Mouse (Mus musculus) kidney, embryonic 16.5 days (tissue): Measurements from ENCODE around the gene Mybph. TPM values are rescaled to one million over a fixed set of nuclear protein-coding genes. Genes with fewer than 3 reads are reported as not detected.

Experiments used
- ATAC-seq: fragments of 200-750 bp; cut with Nextera tagmentation; 2 replicates; pipeline ENCODE4 v1.8.0; 2017; ENCODE audit warnings: moderate TSS enrichment; ENCODE audit not compliant: low FRiP score, low TSS enrichment
- H3K27ac ChIP-seq: fragments of 300-500 bp; sonication (generic); 2 replicates; pipeline ENCODE4 v1.5.1; 2014; ENCODE audit warnings: low read length
- H3K27me3 ChIP-seq: fragments of 300-500 bp; sonication (generic); 2 replicates; pipeline ENCODE4 v1.6.1; 2014; ENCODE audit warnings: low read length, control low read depth, mixed read lengths; ENCODE audit not compliant: insufficient read depth
- H3K36me3 ChIP-seq: fragments of 300-500 bp; sonication (generic); 2 replicates; pipeline ENCODE4 v1.6.1; 2014; ENCODE audit warnings: low read length, control low read depth, mixed read lengths; ENCODE audit not compliant: insufficient read depth
- H3K4me1 ChIP-seq: fragments of 300-500 bp; sonication (generic); 2 replicates; pipeline ENCODE4 v1.6.1; 2014; ENCODE audit warnings: low read length, control low read depth, mixed read lengths; ENCODE audit not compliant: insufficient read depth
- H3K4me2 ChIP-seq: fragments of 300-500 bp; sonication (generic); replicated peaks from 2 replicates; pipeline ENCODE4 v1.6.1; 2014; ENCODE audit warnings: low read depth, low read length
- H3K4me3 ChIP-seq: fragments of 300-500 bp; sonication (generic); 2 replicates; pipeline ENCODE4 v1.5.1; 2014; ENCODE audit warnings: mild to moderate bottlenecking, low read length
- H3K9ac ChIP-seq: fragments of 300-500 bp; sonication (generic); replicated peaks from 2 replicates; pipeline ENCODE4 v1.6.1; 2014; ENCODE audit warnings: low read length
- H3K9me3 ChIP-seq: fragments of 300-500 bp; sonication (generic); 2 replicates; pipeline ENCODE4 v1.6.1; 2016; ENCODE audit warnings: low read length, control low read depth
- WGBS: fragments of 180-500 bp; shearing (Covaris S2); extraction: QIAGEN DNeasy Blood & Tissue Kit; methylation state at CpG from one replicate; pipeline ENCODE4 v1.1.7; 2014; 5-methylcytosine and 5-hydroxymethylcytosine counted together
- polyA plus RNA-seq: library from polyadenylated mRNA; unstranded; fragments of >200 nt; fragmentation: Nextera tagmentation; extraction: Ambion mirVana; gene quantifications from 2 replicates; pipeline ENCODE4 v1.2.1, GENCODE M21; 2015

Mybph gene
- polyA plus RNA-seq, 1 experiment from 2014 or later = 1.7 TPM

DNA sequence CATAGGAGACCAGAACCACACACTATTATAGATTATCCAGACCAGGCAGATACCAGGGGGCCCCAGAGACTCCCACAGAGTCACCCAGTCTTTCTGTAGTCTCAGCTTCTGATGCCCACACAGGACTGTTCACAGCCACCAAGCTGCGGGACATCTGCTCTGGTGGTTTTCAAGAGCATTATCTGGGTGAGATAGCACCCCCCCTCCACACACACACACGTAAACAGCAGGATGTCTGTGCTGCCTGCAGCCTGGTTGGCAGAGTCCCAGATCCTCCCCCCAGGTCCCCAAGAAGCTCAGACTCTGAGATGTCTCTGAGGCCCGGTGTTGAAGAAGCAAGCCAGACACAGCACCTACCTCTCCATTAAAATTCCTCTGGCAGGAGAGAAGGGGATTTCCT lies 2.3 kb downstream of the Mybph start:
- no peak overlapping the region for H3K4me2 ChIP-seq
- no peak for ATAC-seq
- WGBS = 27% methylated on average over 3 of the region's 3 CpGs

DNA sequence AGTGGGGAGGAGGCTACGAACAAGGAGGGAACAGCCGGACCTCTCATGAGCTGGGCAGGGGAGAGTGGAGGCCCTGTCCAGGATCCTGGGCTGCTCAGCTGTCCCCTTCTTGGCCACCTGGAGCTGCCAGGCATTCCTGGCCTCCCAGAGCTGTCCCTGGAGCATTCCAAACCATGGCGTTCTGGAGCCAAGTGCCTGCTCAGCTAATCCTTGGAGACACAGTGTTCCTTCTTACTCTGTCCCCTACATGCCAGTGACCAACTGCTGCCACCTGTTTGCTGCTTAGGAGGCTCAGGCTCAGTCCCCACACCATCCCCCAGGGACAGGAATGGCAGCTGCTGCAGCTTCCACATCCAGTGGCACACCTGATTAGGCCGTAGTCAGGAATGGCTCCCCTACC lies 2.7 kb downstream of the Mybph start:
- Histone ChIP-seq H3K36me3 (no peaks in the 10 kb centered on the region), H3K9me3 (no peaks in the 10 kb centered on the region), H3K4me3 (no peak overlapping the region), H3K27me3 (no peaks in the 10 kb centered on the region), H3K4me1 (peaks cover 30% of the 10 kb centered on the region), H3K27ac (peak overlapping the region; percentile 37), H3K4me2 (no peak overlapping the region), H3K9ac (0 out of 2 replicates have a peak overlapping the region, but pooled peaks have one; percentile 22)
- 44% methylated on average over 4 of the region's 4 CpGs for WGBS
- ATAC-seq = no peak

More for the DNA sequence above, 2.3 kb downstream of the Mybph start:
- Histone ChIP-seq H3K27ac (peak overlapping the region; percentile 37; the same call in 1 of the 2 replicates), H3K9me3 (no peaks in the 10 kb centered on the region), H3K27me3 (no peaks in the 10 kb centered on the region), H3K4me1 (peaks cover 30% of the 10 kb centered on the region), H3K36me3 (no peaks in the 10 kb centered on the region), H3K9ac (0 out of 2 replicates have a peak overlapping the region, but pooled peaks have one; percentile 22), H3K4me3 (no peak overlapping the region)

DNA sequence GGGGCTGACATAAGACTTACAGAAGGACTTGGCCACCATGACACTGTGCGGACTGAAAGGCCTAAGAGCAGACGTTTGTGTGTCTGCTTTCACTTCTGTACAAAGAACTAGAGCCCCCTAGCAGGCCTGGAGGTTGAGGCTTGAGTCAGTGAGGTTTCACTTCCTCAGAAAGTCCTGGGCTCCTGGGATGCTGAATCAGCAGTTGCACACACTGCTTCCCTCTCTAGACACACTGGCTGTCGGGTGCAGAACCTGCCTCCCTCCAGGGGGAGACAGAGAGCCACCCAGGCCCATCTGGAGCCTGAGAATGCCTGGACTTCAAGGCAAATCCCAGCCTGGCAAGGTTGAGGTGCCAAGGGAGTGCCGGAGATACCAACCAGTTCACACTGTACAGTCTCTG lies 3.1 kb downstream of the Mybph start:
- 73% methylated on average over 4 of the region's 4 CpGs for WGBS
- Histone ChIP-seq H3K27ac (peak overlapping the region; percentile 37; the same call in 1 of the 2 replicates), H3K9ac (no peak overlapping the region), H3K4me1 (peaks cover 30% of the 10 kb centered on the region), H3K4me2 (no peak overlapping the region), H3K4me3 (no peak overlapping the region), H3K27me3 (no peaks in the 10 kb centered on the region), H3K9me3 (no peaks in the 10 kb centered on the region), H3K36me3 (no peaks in the 10 kb centered on the region)
- ATAC-seq = no peak

DNA sequence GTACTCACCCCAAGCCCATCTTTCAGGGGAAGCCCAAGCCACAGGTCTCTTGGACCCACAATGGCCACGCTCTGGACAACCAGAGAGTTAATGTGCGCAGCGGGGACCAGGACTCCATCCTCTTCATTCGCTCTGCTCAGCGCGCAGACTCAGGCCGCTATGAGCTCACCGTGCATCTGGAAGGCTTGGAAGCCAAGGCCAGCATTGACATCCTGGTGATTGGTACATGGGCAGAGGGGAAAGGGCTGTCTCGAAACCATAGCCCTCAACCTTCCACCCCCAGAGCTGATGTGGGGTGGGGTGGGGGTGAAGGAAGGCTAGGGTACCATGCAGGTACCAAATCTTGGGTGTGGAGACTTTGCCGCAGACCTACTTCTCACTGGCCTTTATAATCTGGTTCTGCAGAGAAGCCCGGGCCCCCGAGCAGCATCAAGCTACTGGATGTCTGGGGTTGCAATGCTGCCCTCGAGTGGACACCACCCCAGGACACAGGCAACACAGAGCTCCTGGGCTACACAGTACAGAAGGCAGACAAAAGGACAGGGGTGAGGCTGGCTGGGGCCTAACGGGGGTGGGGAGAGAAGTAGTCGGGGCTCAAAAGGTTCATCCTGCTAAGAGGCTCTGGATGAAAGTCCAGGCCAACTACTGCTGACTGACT lies 4.2 kb downstream of the Mybph start:
- no peaks in the 10 kb centered on the region for H3K36me3 ChIP-seq
- H3K4me2 ChIP-seq = no peak overlapping the region
- no peak for ATAC-seq
- H3K9ac ChIP-seq = no peak overlapping the region
- H3K27ac ChIP-seq = no peak overlapping the region
- peaks cover 30% of the 10 kb centered on the region for H3K4me1 ChIP-seq
- H3K27me3 ChIP-seq = no peaks in the 10 kb centered on the region
- no peak overlapping the region for H3K4me3 ChIP-seq
- 81% methylated on average over 15 of the region's 15 CpGs for WGBS
- no peaks in the 10 kb centered on the region for H3K9me3 ChIP-seq

DNA sequence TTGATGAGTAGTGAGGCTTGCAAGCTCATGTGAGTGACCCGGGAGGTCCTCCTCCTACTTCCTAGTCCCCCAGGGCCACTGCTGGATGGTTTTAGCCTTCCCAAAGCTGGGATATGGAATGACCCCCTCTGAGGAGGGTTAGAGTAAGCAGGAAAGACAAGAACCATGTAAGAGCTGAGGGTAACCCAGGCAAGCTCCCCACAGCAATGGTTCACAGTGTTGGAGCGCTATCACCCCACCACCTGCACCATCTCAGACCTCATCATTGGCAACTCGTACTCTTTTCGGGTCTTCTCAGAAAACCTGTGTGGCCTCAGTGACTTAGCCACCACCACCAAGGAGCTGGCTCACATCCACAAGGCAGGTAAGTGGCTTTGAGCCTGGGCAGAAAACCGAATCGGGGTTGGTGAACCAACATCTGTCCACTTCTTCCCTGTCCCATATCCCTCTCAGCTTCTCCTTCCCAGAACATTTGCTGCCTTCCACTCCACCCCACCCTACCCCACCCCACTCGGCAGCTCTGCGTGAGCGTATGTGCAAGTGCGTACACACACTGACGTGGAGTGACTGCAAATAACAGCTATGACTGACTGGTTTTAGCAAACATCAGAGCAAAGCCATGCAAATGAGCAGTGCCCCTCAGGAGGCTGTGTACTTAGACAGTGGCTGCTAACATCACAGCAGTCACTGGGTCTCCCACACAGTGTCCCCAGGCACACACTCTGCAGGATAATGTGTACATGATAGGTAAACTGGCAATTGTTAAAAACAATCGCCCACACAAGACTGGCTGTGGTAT lies 5.1 kb downstream of the Mybph start:
- WGBS = 82% methylated on average over 12 of the region's 12 CpGs
- no peaks in the 10 kb centered on the region for H3K27me3 ChIP-seq
- no peak for ATAC-seq
- H3K9me3 ChIP-seq = no peaks in the 10 kb centered on the region
- no peak overlapping the region for H3K4me2 ChIP-seq
- no peak overlapping the region for H3K4me3 ChIP-seq
- H3K27ac ChIP-seq = no peak overlapping the region
- no peaks in the 10 kb centered on the region for H3K36me3 ChIP-seq
- H3K9ac ChIP-seq = no peak overlapping the region
- H3K4me1 ChIP-seq = peaks cover 25% of the 10 kb centered on the region

DNA sequence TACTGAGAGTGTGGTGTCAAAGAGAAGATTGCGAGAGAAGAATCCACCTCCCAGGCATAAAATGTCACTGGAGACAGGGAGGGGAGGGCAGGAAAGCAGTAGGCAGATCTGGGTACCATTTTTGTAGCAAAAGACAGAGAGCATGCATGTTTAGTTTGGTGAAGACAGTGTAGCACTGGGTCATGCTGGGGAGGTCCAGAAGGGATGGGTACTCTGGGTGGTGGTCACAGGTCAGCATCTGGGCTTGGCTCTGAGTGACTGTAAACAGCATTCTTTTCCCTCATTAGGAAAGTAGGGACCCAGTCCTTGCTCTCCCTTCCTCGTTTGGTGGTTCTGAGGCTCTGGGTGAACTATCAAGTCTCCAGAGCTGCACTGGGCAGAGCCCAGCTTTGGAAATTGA lies 7.2 kb downstream of the Mybph start:
- Histone ChIP-seq H3K36me3 (no peaks in the 10 kb centered on the region), H3K27ac (no peak overlapping the region), H3K9ac (no peak overlapping the region), H3K9me3 (no peaks in the 10 kb centered on the region), H3K27me3 (no peaks in the 10 kb centered on the region), H3K4me2 (no peak overlapping the region), H3K4me3 (no peak overlapping the region), H3K4me1 (peaks cover 8% of the 10 kb centered on the region)
- no peak for ATAC-seq
- 53% methylated on average over 2 of the region's 2 CpGs for WGBS

DNA sequence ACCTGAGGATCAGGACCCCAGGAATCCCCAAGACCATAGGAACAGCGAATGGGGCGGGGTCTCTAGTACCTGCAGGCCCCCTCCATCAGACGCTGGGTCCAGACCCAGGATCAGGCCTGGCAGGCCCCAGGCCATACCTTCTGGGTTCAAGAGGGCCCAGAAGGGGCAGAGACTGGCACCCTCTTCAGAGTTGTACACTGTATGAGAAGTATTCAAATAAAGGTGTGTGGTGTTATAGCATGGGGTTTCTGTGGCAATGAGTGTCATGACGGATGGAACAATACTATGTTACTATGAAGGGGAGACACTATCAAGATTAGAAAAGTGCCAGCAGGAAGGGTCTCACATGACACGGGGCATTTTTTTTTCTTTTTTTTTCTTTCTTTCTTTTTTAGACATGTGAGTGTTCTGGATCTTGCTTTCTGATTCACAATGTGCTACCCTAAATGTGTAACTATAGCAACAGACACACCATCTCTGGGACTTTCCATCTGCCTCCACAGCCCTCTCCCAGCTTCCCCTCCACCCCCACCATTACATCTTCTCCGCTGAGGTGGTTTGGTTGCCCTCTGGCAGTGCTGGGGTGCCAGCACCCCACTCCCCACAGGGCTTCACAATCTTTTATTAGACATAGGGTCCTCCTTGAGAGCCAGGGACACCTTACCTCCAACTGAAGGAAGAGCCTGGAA lies 7.9 kb downstream of the Mybph start:
- ATAC-seq = no peak
- Histone ChIP-seq H3K4me3 (no peak overlapping the region), H3K27me3 (no peaks in the 10 kb centered on the region), H3K9me3 (no peaks in the 10 kb centered on the region), H3K4me2 (no peak overlapping the region), H3K9ac (no peak overlapping the region), H3K36me3 (no peaks in the 10 kb centered on the region), H3K4me1 (peaks cover 2% of the 10 kb centered on the region; the same call in 1 of the 2 replicates), H3K27ac (no peak overlapping the region)
- 91% methylated on average over 6 of the region's 6 CpGs for WGBS

DNA sequence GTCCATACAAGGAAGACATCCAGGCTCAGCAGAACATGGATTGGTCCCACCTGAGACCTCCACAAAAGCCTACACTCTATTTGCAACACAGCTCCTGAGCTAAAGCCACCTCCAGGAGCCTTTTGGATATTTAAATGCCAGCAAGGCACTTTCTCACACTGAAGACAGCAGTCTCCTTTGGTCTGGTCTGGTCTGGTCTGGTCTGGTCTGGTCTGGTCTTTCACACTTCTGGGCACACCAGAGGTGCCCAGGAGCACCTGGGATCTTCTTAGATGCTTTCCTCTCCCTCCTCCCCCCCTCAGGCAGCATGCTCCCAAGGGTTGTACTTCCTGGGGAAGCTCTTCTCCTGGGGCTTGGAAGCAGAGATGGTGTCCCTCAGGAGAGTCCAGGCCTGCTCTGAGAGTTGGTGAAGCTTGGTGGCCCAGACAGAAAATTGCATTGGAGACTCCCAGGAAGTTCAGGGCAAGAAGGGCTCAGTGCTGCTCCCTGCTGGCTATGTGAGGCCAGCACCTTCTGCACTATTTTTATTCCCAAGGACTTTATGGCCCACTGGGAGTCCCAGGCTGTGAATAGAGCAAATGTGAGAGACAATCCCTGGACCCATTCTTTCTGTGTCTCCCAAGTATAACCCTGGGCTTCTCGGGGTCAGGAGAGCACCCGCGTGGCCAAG lies 8.6 kb downstream of the Mybph start:
- Histone ChIP-seq H3K9ac (no peak overlapping the region), H3K4me2 (no peak overlapping the region), H3K36me3 (no peaks in the 10 kb centered on the region), H3K9me3 (no peaks in the 10 kb centered on the region), H3K27me3 (no peaks in the 10 kb centered on the region), H3K4me1 (no peaks in the 10 kb centered on the region), H3K27ac (no peak overlapping the region), H3K4me3 (no peak overlapping the region)
- WGBS = 29% methylated on average over 3 of the region's 3 CpGs
- ATAC-seq = no peak

DNA sequence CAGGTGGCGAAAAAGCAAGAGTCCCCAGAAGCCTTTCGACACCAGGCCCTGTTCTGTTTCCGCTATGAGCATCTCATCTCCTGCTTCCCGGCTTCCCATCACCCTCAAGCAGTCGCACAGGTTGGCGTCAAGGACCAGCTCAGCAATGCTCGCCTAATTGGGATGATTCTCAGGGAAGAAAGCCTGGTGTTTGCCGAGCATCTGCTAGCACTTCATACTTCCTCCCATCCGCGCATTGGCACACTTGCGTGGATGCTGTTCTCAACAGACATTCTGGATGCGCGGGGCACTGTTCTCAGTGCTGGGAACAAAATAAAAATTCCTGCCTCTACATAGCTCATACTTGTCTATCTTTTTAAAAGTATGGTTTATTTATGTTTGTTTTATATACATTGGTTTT lies 11.0 kb downstream of the Mybph start:
- WGBS = 92% methylated on average over 13 of the region's 13 CpGs

More for the DNA sequence above, 11.0 kb downstream of the Mybph start:
- ATAC-seq = no peak
- Histone ChIP-seq H3K9me3 (no peaks in the 10 kb centered on the region), H3K9ac (no peak overlapping the region), H3K27me3 (no peaks in the 10 kb centered on the region), H3K4me1 (peaks cover 6% of the 10 kb centered on the region; the same call in 1 of the 2 replicates), H3K36me3 (no peaks in the 10 kb centered on the region), H3K27ac (no peak overlapping the region), H3K4me2 (no peak overlapping the region), H3K4me3 (no peak overlapping the region)
